Mouse (Mus musculus) spleen, adult 2 months (tissue): Measurements from ENCODE around the gene Susd6.

Experiments
- CTCF ChIP-seq: fragments of 200-500 bp; IDR thresholded peaks from 2 replicates; pipeline ENCODE4 v1.5.1; 2011; ENCODE audit warnings: mild to moderate bottlenecking, inconsistent platforms; ENCODE audit not compliant: insufficient read depth, insufficient read length, insufficient replicate concordance; ENCODE audit errors: extremely low read depth
- POLR2A ChIP-seq: fragments of 200-500 bp; IDR thresholded peaks from 2 replicates; pipeline ENCODE4 v1.6.1; 2011; ENCODE audit warnings: low read depth, low read length, inconsistent platforms

DNA sequence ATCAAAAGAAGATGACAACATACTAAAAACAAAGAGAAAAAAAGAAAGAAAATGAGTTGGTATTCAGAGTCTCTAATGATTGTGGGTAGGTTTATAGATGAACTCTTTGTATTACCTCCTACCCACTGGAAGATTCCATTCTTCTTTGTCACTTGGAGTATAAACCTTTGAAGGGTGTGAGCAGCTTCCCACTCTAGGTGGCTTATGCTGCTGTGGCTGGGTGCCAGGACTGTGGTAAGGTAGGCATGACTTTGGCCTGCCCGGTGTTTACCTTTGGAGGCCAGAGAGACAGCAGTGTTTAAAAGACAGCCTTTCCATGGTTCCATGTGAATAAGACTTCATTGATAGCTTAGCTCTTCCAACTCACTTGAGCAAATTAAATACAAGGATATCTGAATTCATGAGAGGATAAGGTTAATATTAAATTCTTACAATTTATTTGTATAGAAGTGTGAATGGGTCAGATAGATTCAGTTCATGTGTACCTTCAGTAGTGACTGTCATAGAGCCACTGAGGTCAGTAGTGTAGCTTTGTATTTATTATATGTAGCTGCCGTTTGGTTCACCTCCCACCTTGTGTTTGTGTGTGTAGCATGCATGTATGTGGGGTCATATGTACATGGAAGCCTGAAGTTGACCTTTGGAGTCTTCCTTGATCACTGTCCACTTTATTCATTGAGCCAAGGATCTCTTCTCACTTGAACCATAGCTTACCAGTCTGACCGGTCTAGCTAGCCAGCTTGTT is 44.0 kb downstream of the Susd6 start:
- TF ChIP-seq CTCF (no peak), POLR2A (no peak)
